Mouse (Mus musculus) limb, embryonic 14.5 days (tissue): Measurements from ENCODE around the gene S100a9. TPM values are rescaled to one million over a fixed set of nuclear protein-coding genes. Genes with fewer than 3 reads are reported as not detected.
A peak's percentile ranks its signal among the peaks of the same experiment; 100 is the strongest.

Experiments
- ATAC-seq: fragments of 200-750 bp; cut with Nextera tagmentation; 2 replicates; pipeline ENCODE4 v1.8.0; 2017; ENCODE audit warnings: low read depth, moderate number of reproducible peaks, moderate TSS enrichment; ENCODE audit not compliant: low FRiP score
- DNase-seq: peaks from one replicate; pipeline ENCODE4 v3.0.0-alpha.2; 2015; ENCODE audit warnings: low spot score
- H3K27ac ChIP-seq: fragments of 300-500 bp; sonication (generic); replicated peaks from 2 replicates; pipeline ENCODE4 v1.5.1; 2014; ENCODE audit warnings: low read depth, mild to moderate bottlenecking, low read length, moderate library complexity, mixed read lengths
- H3K27me3 ChIP-seq: fragments of 300-500 bp; sonication (generic); 2 replicates; pipeline ENCODE4 v1.6.1; 2014; ENCODE audit warnings: low read length, mixed read lengths; ENCODE audit not compliant: control insufficient read depth, insufficient read depth
- H3K36me3 ChIP-seq: fragments of 300-500 bp; sonication (generic); 2 replicates; pipeline ENCODE4 v1.6.1; 2014; ENCODE audit warnings: mild to moderate bottlenecking, low read length, moderate library complexity, mixed read lengths; ENCODE audit not compliant: control insufficient read depth, insufficient read depth
- H3K4me1 ChIP-seq: fragments of 300-500 bp; sonication (generic); 2 replicates; pipeline ENCODE4 v1.6.1; 2014; ENCODE audit warnings: antibody characterized with exemption, low read length, mixed read lengths; ENCODE audit not compliant: control insufficient read depth, insufficient read depth
- H3K4me2 ChIP-seq: fragments of 300-500 bp; sonication (generic); replicated peaks from 2 replicates; pipeline ENCODE4 v1.6.1; 2014; ENCODE audit warnings: low read depth, mild to moderate bottlenecking, low read length, moderate library complexity; ENCODE audit not compliant: severe bottlenecking
- H3K4me3 ChIP-seq: fragments of 300-500 bp; sonication (generic); replicated peaks from 2 replicates; pipeline ENCODE4 v1.5.1; 2014; ENCODE audit warnings: low read length
- H3K9ac ChIP-seq: fragments of 300-500 bp; sonication (generic); 2 replicates; pipeline ENCODE4 v1.6.1; 2014; ENCODE audit warnings: mild to moderate bottlenecking, low read depth, low read length, moderate library complexity; ENCODE audit not compliant: severe bottlenecking
- H3K9me3 ChIP-seq: fragments of 300-500 bp; sonication (generic); 2 replicates; pipeline ENCODE4 v1.6.1; 2016; ENCODE audit warnings: low read length; ENCODE audit not compliant: control insufficient read depth
- POLR2A ChIP-seq: fragments of 200-500 bp; IDR thresholded peaks from 2 replicates; pipeline ENCODE4 v1.8.0; 2012; ENCODE audit warnings: inconsistent platforms, mild to moderate bottlenecking, moderate library complexity, borderline replicate concordance; ENCODE audit not compliant: insufficient read depth, insufficient read length; ENCODE audit errors: extremely low read depth
- WGBS: fragments of 180-500 bp; shearing (Covaris S2); extraction: QIAGEN DNeasy Blood & Tissue Kit; methylation state at CpG from one replicate; pipeline ENCODE4 v1.1.7; 2014; 5-methylcytosine and 5-hydroxymethylcytosine counted together
- polyA plus RNA-seq, 2 experiments: library from polyadenylated mRNA; depleted of rRNA in 1 of 2; stranded (reverse) in 1 of 2; unstranded in 1 of 2; fragments of >200 nt; fragmentation: Nextera tagmentation in 1 of 2; extraction: Ambion mirVana in 1 of 2; gene quantifications; 2 replicates each; pipeline versions ENCODE4 v1.2.1 to v1.2.3; 2012 to 2014

Gene S100a9
- polyA plus RNA-seq, 2 experiments = 15.8 to 29.8 TPM

GRCm38 (mm10) chr3:90693496-90693895 is 2.0 kb downstream of the S100a9 start:
- WGBS = 70% methylated on average over 2 of the region's 2 CpGs
- H3K4me3 ChIP-seq = no peak overlapping the region
- no peak overlapping the region for H3K4me2 ChIP-seq
- no peak overlapping the region for H3K27ac ChIP-seq
- no peaks in the 10 kb centered on the region for H3K9me3 ChIP-seq
- DNase-seq = no peak
- TF ChIP-seq POLR2A = no peak
- H3K27me3 ChIP-seq = no peaks in the 10 kb centered on the region
- H3K4me1 ChIP-seq = no peaks in the 10 kb centered on the region
- no peak for ATAC-seq
- H3K9ac ChIP-seq = no peak overlapping the region
- H3K36me3 ChIP-seq = no peaks in the 10 kb centered on the region

- no peak for TF ChIP-seq POLR2A
- WGBS = 84% methylated on average over 2 of the region's 2 CpGs
- no peak for ATAC-seq
These were observed 8.7 kb downstream of the S100a9 start for GRCm38 (mm10) chr3:90686835-90687234.

DNA sequence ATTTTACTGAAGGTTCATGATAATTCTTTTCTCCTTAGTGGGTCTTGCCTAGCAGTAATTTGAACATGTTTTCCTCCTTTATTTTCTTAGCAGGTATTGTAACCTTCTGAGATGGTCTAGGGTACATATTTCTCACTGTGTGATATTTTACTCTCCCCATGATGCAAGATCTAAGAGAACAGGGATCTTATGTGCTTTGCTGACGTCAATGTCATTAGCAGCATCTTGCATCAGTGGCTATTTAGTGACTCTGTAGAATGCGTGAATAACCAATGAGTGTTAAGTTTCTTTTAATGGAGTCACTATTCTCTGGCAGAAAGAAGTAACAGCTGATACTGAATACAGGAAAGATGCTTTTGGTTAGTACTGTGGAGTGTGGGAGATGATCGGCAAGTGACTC is 11.6 kb downstream of the S100a9 start:
- Histone ChIP-seq H3K4me2 (no peak overlapping the region), H3K27ac (no peak overlapping the region), H3K4me3 (no peak overlapping the region), H3K9me3 (no peaks in the 10 kb centered on the region), H3K27me3 (no peaks in the 10 kb centered on the region), H3K4me1 (no peaks in the 10 kb centered on the region), H3K36me3 (no peaks in the 10 kb centered on the region), H3K9ac (no peak overlapping the region)
- no peak for ATAC-seq
- no peak for TF ChIP-seq POLR2A
- no peak for DNase-seq
- WGBS = 90% methylated on average over 3 of the region's 3 CpGs

More at GRCm38 (mm10) chr3:90686835-90687234, 8.7 kb downstream of the S100a9 start:
- Histone ChIP-seq H3K36me3 (no peaks in the 10 kb centered on the region), H3K4me3 (no peak overlapping the region), H3K9ac (no peak overlapping the region), H3K4me2 (no peak overlapping the region), H3K4me1 (no peaks in the 10 kb centered on the region), H3K27me3 (no peaks in the 10 kb centered on the region), H3K27ac (no peak overlapping the region), H3K9me3 (no peaks in the 10 kb centered on the region)
- no peak for DNase-seq

DNA sequence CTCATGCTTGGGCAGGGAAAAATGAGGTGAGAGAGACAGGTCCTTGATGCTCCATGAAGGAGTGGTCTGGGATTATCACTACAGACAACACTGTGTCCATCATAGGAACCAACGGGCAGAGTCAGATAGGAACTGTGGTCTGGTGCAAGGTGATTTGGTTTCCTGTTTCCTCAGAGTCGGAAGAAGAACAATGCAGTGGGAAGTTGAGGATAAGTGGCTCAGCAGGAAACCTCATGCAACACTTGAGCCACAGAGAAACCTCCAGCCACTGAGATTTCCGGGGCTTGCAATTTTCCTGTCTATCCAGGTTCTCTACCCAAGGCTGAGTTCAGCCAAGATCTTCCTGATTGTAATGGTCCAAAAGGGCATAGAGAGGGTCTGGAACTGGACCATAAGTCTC is 16.9 kb downstream of the S100a9 start:
- ATAC-seq (no peak), DNase-seq (no peak)
- no peaks in the 10 kb centered on the region for H3K4me1 ChIP-seq
- no peaks in the 10 kb centered on the region for H3K36me3 ChIP-seq
- no peak for TF ChIP-seq POLR2A
- H3K4me2 ChIP-seq = no peak overlapping the region
- no peaks in the 10 kb centered on the region for H3K9me3 ChIP-seq
- no peak overlapping the region for H3K27ac ChIP-seq
- WGBS = 60% methylated on average over 3 of the region's 3 CpGs
- H3K27me3 ChIP-seq = no peaks in the 10 kb centered on the region
- H3K9ac ChIP-seq = no peak overlapping the region
- no peak overlapping the region for H3K4me3 ChIP-seq

DNA sequence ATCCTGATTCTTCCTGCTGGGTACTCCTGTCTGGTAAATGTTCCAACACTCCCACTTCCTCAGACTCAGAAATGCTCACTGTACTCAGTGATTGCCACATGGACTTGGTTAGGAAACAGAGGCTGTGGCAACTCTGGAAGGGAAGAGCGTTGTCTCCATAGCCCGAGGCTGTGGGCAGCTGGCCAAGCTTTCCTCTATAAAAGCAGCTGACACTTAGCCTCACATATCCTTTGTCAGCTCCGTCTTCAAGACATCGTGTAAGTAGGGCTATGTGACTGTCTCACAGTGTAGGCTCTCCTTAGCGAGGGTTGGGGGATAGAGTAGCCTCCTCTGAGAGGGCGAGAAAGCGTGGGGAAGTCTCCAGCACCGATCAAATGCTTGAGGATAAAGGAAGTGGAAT is 26.7 kb downstream of the S100a9 start, which contains the start of gene S100a8:
Gene S100a8 (plus strand): TSS at position 133 of the 400 bp plus-strand sequence.
- Histone ChIP-seq H3K27ac (no peak within 1 kb of the TSS), H3K9ac (no peak within 1 kb of the TSS), H3K4me2 (no peak within 1 kb of the TSS), H3K4me1 (no peaks in the 10 kb centered on the region), H3K9me3 (no peaks in the 10 kb centered on the region), H3K4me3 (no peak within 1 kb of the TSS), H3K27me3 (no peaks in the 10 kb centered on the region), H3K36me3 (no peaks in the 10 kb centered on the region)
- no peak for TF ChIP-seq POLR2A
- DNase-seq (no peak), ATAC-seq (no peak)
- 39% methylated on average over 8 of the region's 8 CpGs for WGBS

- DNase-seq = peak; percentile 51
- no peak overlapping the region for H3K4me3 ChIP-seq
- WGBS = 88% methylated on average over 2 of the region's 2 CpGs
- H3K27me3 ChIP-seq = no peaks in the 10 kb centered on the region
- H3K36me3 ChIP-seq = no peaks in the 10 kb centered on the region
- TF ChIP-seq POLR2A = no peak
- no peaks in the 10 kb centered on the region for H3K4me1 ChIP-seq
- H3K9me3 ChIP-seq = no peaks in the 10 kb centered on the region
- H3K4me2 ChIP-seq = no peak overlapping the region
- no peak overlapping the region for H3K9ac ChIP-seq
- H3K27ac ChIP-seq = no peak overlapping the region
- no peak for ATAC-seq
These were observed 31.3 kb downstream of the S100a9 start for GRCm38 (mm10) chr3:90664219-90664618.
